Mouse (Mus musculus): ENCODE measurements around the gene Rbm28. TPM values are rescaled to one million over a fixed set of nuclear protein-coding genes. Genes with fewer than 3 reads are reported as not detected.

Gene Rbm28
- total and polyA plus RNA-seq, 3 experiments: 37.6 to 103 (median 56.2) TPM

DNA sequence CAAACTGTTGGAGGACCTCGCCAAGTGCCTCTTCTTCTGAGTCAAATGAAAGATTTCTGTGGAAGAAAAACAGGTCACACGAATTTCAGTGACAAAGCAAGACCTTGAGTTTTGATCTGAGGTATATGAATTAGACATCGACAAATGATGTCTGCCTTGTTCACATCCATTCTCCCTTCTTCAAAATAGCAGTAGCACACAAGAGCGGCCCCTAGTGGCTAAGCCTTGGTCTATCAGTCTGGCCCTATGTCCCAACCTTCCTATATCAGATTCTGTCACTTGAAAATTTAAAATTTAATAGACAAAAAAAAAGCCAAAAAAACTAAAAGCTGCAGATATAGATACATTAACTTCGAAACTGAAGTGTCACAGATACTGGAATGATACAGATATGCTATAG lies 21.2 kb downstream of the Rbm28 start:
- Histone ChIP-seq H3K27me3 (replicated peaks) (no peaks in the 10 kb centered on the region), H3K36me3 (replicated peaks in 1 of 2; ENCODE audit: control insufficient read depth in 1 of 2, insufficient read depth in 1 of 2, low read length in 1 of 2) (peaks cover 28 to 83% of the 10 kb centered on the region in 2 experiments), H3K4me1 (ENCODE audit: control insufficient read depth in 1 of 2, insufficient read depth in 2 of 2) (no peaks in the 10 kb centered on the region), H3K4me3 (replicated peaks in 1 of 3; ENCODE audit: low read depth in 2 of 3, low read length in 2 of 3, poor library complexity in 1 of 3) (no peak overlapping the region), H3K4me2 (ENCODE audit: insufficient read depth, low read depth, poor library complexity, severe bottlenecking) (no peak overlapping the region), H3K9me3 (replicated peaks; ENCODE audit: low read length) (no peaks in the 10 kb centered on the region), H3K27ac (ENCODE audit: insufficient read depth, low read depth) (no peak overlapping the region), H3K9ac (ENCODE audit: insufficient read depth, low read depth) (no peak overlapping the region), H3K79me2 (replicated peaks; ENCODE audit: control insufficient read depth, extremely low read depth, insufficient read depth, poor library complexity, severe bottlenecking) (no peaks in the 10 kb centered on the region)
- in situ Hi-C loops (cut with MboI; ENCODE audit: low pct_ligation_motif_present, low pct_unique_long_range_greater_than_20kb, low sequenced_read_pairs) (loop anchor here (10.0 kb wide), 1 partner anchor 199 kb away; no protein-coding TSS in a partner anchor), dilution Hi-C loops (cut with MboI; ENCODE audit: extremely low pct_ligation_motif_present, extremely low pct_unique_long_range_greater_than_20kb, low sequenced_read_pairs) (no loop called here)
- TF ChIP-seq ETS1 (conservative IDR thresholded peaks at IDR 0.05; ENCODE audit: low read depth, low read length) (no peak), RAD21 (IDR thresholded peaks at IDR 0.05; ENCODE audit: low read depth, low read length) (peak; percentile 47), MXI1 (IDR thresholded peaks at IDR 0.05; ENCODE audit: low read depth, low read length) (no peak), ELF1 (IDR thresholded peaks at IDR 0.05; ENCODE audit: low read depth, low read length) (no peak), SIN3A (IDR thresholded peaks at IDR 0.05; ENCODE audit: low read length) (no peak), ZMIZ1 (IDR thresholded peaks at IDR 0.05; ENCODE audit: low read depth, low read length) (no peak), MEF2A (IDR thresholded peaks at IDR 0.05; ENCODE audit: borderline replicate concordance, low read depth, low read length) (no peak), UBTF (IDR thresholded peaks at IDR 0.05; ENCODE audit: low read depth, low read length) (no peak), CTCF (conservative IDR thresholded peaks at IDR 0.05 in 1 of 2, IDR thresholded peaks at IDR 0.05 in 1 of 2; ENCODE audit: low read depth in 2 of 2, low read length in 2 of 2) (peak; percentile 75 to 82), SMC3 (IDR thresholded peaks at IDR 0.05; ENCODE audit: low read depth, low read length) (no peak; the same call in 1 of the 2 replicates)
- DNase-seq (ENCODE audit: extremely low read depth): peak; percentile 57

GRCm38 (mm10) chr6:29137441-29137840 lies 27.4 kb downstream of the Rbm28 start:
- no peak overlapping the region for H3K4me3 ChIP-seq (replicated peaks in 1 of 3; ENCODE audit: low read depth in 2 of 3, low read length in 2 of 3, poor library complexity in 1 of 3)
- H3K27me3 ChIP-seq (replicated peaks): no peaks in the 10 kb centered on the region
- no peaks in the 10 kb centered on the region for H3K9me3 ChIP-seq (replicated peaks; ENCODE audit: low read length)
- no peaks in the 10 kb centered on the region for H3K79me2 ChIP-seq (replicated peaks; ENCODE audit: control insufficient read depth, extremely low read depth, insufficient read depth, poor library complexity, severe bottlenecking)
- no peaks in the 10 kb centered on the region for H3K4me1 ChIP-seq (ENCODE audit: control insufficient read depth in 1 of 2, insufficient read depth in 2 of 2)
- peaks cover 61 to 93% of the 10 kb centered on the region in 2 experiments for H3K36me3 ChIP-seq (replicated peaks in 1 of 2; ENCODE audit: control insufficient read depth in 1 of 2, insufficient read depth in 1 of 2, low read length in 1 of 2)
- in situ Hi-C loops (cut with MboI; ENCODE audit: low pct_ligation_motif_present, low pct_unique_long_range_greater_than_20kb, low sequenced_read_pairs): no loop called here
- H3K9ac ChIP-seq (ENCODE audit: insufficient read depth, low read depth): no peak overlapping the region
- no peak for TF ChIP-seq RAD21 (IDR thresholded peaks at IDR 0.05; ENCODE audit: low read depth, low read length)
- TF ChIP-seq MAX (IDR thresholded peaks at IDR 0.05; ENCODE audit: low read length): no peak
- TF ChIP-seq POLR2AphosphoS2 (IDR thresholded peaks at IDR 0.05; ENCODE audit: low read depth, low read length): no peak
- TF ChIP-seq BHLHE40 (IDR thresholded peaks at IDR 0.05; ENCODE audit: low read depth, low read length): no peak
- TF ChIP-seq ETS1 (conservative IDR thresholded peaks at IDR 0.05; ENCODE audit: low read depth, low read length): no peak
- TF ChIP-seq KAT2A (IDR thresholded peaks at IDR 0.05; ENCODE audit: insufficient replicate concordance, low read length): no peak
- H3K4me2 ChIP-seq (ENCODE audit: insufficient read depth, low read depth, poor library complexity, severe bottlenecking): no peak overlapping the region
- DNase-seq (ENCODE audit: extremely low read depth): no peak
- no peak overlapping the region for H3K27ac ChIP-seq (ENCODE audit: insufficient read depth, low read depth)
- dilution Hi-C loops (cut with MboI; ENCODE audit: extremely low pct_ligation_motif_present, extremely low pct_unique_long_range_greater_than_20kb, low sequenced_read_pairs): no loop called here

DNA sequence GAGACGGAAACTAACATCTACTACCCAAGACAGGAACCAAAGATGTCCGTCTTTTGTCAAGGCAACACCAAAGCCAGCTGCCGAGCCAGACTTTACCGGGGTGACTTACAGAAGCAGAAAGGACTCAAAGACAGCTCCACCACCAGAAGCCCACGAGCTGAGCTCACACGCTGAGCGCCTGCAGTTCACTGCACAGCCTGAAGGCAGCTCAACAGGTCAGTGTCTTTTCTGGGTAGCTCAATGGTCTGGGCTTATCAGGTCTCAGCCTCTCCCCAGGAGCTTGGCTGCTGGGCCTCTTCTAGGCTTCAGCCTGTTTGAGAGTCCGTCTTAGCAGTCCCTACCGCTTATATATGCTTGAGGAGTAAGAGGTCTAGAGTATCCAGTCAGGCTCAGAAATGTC lies 31.7 kb downstream of the Rbm28 start:
- DNase-seq (ENCODE audit: extremely low read depth): no peak
- Histone ChIP-seq H3K27ac (ENCODE audit: insufficient read depth, low read depth) (no peak overlapping the region), H3K79me2 (replicated peaks; ENCODE audit: control insufficient read depth, extremely low read depth, insufficient read depth, poor library complexity, severe bottlenecking) (no peaks in the 10 kb centered on the region), H3K27me3 (replicated peaks) (no peaks in the 10 kb centered on the region), H3K9me3 (replicated peaks; ENCODE audit: low read length) (no peaks in the 10 kb centered on the region), H3K4me2 (ENCODE audit: insufficient read depth, low read depth, poor library complexity, severe bottlenecking) (no peak overlapping the region), H3K36me3 (replicated peaks in 1 of 2; ENCODE audit: control insufficient read depth in 1 of 2, insufficient read depth in 1 of 2, low read length in 1 of 2) (peaks cover 72 to 95% of the 10 kb centered on the region in 2 experiments), H3K9ac (ENCODE audit: insufficient read depth, low read depth) (no peak overlapping the region), H3K4me3 (replicated peaks in 1 of 3; ENCODE audit: low read depth in 2 of 3, low read length in 2 of 3, poor library complexity in 1 of 3) (no peak overlapping the region), H3K4me1 (ENCODE audit: control insufficient read depth in 1 of 2, insufficient read depth in 2 of 2) (no peaks in the 10 kb centered on the region)
- dilution Hi-C loops (cut with MboI; ENCODE audit: extremely low pct_ligation_motif_present, extremely low pct_unique_long_range_greater_than_20kb, low sequenced_read_pairs) (no loop called here), in situ Hi-C loops (cut with MboI; ENCODE audit: low pct_ligation_motif_present, low pct_unique_long_range_greater_than_20kb, low sequenced_read_pairs) (no loop called here)
- TF ChIP-seq USF2 (conservative IDR thresholded peaks at IDR 0.05; ENCODE audit: low read depth, low read length): no peak
- TF ChIP-seq ELF1 (IDR thresholded peaks at IDR 0.05; ENCODE audit: low read depth, low read length): no peak
